Mouse (Mus musculus): ENCODE measurements around the gene Cpa5. TPM values are rescaled to one million over a fixed set of nuclear protein-coding genes. Genes with fewer than 3 reads are reported as not detected.

Cpa5 gene
- polyA plus RNA-seq, 1 experiment from 2014 or later, result not detected

DNA sequence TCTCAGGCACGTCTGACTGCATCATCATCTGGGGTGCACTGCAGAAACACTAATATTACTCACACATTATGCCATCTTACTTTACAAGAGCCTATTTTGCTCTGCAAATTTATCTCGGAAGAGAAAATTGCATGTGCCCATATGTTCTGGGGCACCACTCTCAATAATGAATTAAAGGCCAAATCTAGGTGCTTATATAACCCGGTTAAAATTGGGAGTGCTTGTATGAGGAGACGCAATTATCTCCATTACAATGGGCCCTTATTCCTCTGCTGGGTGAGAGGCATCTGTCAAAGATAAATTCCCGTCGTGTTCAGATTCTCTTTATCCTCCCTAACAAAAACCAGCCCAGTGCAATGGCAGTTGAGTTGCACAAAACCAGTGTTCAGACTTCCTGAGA is 54.0 kb downstream of the Cpa5 start:
- Histone ChIP-seq H3K4me2 (replicated peaks; ENCODE audit: low read depth) (no peak overlapping the region), H3K27me3 (replicated peaks; ENCODE audit: control insufficient read depth, insufficient read depth, low read length) (no peaks in the 10 kb centered on the region), H3K4me1 (replicated peaks; ENCODE audit: control insufficient read depth, insufficient read depth, low read length) (no peaks in the 10 kb centered on the region), H3K4me3 (ENCODE audit: low read depth, low read length) (no peak overlapping the region), H3K27ac (ENCODE audit: low read depth, low read length) (no peak overlapping the region), H3K9me3 (ENCODE audit: control insufficient read depth) (no peaks in the 10 kb centered on the region), H3K36me3 (ENCODE audit: control insufficient read depth, insufficient read depth) (no peaks in the 10 kb centered on the region), H3K9ac (ENCODE audit: low read depth, low read length) (no peak overlapping the region)
- TF ChIP-seq CTCF (IDR thresholded peaks at IDR 0.05; ENCODE audit: low read depth), result no peak
- no peak for ATAC-seq
- 68% methylated on average over 6 of the region's 6 CpGs for WGBS

DNA sequence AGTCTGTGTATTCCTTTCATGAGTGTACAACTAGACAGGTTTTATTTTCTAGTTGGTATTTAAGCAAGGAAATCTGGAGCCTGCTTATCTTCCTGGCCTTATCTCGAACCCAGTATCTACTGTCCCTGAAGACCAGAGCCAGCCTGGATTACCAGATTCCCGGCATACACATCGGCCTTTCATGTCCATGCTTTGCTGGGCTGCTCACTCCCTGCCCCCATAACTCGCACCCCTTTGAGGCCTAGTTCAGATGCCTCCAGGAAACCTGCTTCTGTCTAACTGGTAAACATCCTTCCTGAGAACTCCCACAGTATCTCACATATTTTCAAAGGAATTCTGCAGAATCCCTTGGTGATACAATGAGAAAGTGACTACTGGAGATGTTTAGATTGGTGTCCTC is 54.5 kb downstream of the Cpa5 start:
- Histone ChIP-seq H3K36me3 (ENCODE audit: control insufficient read depth, insufficient read depth) (no peaks in the 10 kb centered on the region), H3K9ac (ENCODE audit: low read depth, low read length) (no peak overlapping the region), H3K9me3 (ENCODE audit: control insufficient read depth) (no peaks in the 10 kb centered on the region), H3K27me3 (replicated peaks; ENCODE audit: control insufficient read depth, insufficient read depth, low read length) (no peaks in the 10 kb centered on the region), H3K27ac (ENCODE audit: low read depth, low read length) (no peak overlapping the region), H3K4me1 (replicated peaks; ENCODE audit: control insufficient read depth, insufficient read depth, low read length) (no peaks in the 10 kb centered on the region), H3K4me2 (replicated peaks; ENCODE audit: low read depth) (no peak overlapping the region), H3K4me3 (ENCODE audit: low read depth, low read length) (no peak overlapping the region)
- ATAC-seq, result no peak
- TF ChIP-seq CTCF (IDR thresholded peaks at IDR 0.05; ENCODE audit: low read depth), result no peak
- 26% methylated on average over 4 of the region's 4 CpGs for WGBS

DNA sequence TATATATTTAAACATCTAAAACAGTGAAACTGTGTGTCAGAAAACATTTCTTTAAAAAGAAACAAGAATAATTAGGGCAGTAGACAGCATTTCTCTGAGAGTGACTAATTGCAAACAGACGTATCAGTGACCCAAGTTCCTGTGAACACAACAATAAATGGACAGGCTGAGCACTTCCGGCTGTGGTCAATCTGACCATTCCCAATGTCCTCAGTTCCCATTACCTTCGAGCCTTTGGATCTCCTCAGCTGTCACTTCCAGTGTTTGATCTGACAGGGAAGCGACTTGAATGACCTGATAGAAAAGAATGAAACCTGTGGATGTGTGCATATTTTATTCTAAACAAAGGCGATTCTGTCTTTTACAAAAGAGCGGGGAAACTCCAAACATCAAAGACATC is 55.2 kb downstream of the Cpa5 start:
- no peak for TF ChIP-seq CTCF (IDR thresholded peaks at IDR 0.05; ENCODE audit: low read depth)
- WGBS, result 62% methylated on average over 6 of the region's 6 CpGs
- Histone ChIP-seq H3K9ac (ENCODE audit: low read depth, low read length) (no peak overlapping the region), H3K4me1 (replicated peaks; ENCODE audit: control insufficient read depth, insufficient read depth, low read length) (no peaks in the 10 kb centered on the region), H3K27me3 (replicated peaks; ENCODE audit: control insufficient read depth, insufficient read depth, low read length) (no peaks in the 10 kb centered on the region), H3K27ac (ENCODE audit: low read depth, low read length) (no peak overlapping the region), H3K4me2 (replicated peaks; ENCODE audit: low read depth) (no peak overlapping the region), H3K4me3 (ENCODE audit: low read depth, low read length) (no peak overlapping the region), H3K36me3 (ENCODE audit: control insufficient read depth, insufficient read depth) (no peaks in the 10 kb centered on the region), H3K9me3 (ENCODE audit: control insufficient read depth) (no peaks in the 10 kb centered on the region)
- ATAC-seq, result no peak

DNA sequence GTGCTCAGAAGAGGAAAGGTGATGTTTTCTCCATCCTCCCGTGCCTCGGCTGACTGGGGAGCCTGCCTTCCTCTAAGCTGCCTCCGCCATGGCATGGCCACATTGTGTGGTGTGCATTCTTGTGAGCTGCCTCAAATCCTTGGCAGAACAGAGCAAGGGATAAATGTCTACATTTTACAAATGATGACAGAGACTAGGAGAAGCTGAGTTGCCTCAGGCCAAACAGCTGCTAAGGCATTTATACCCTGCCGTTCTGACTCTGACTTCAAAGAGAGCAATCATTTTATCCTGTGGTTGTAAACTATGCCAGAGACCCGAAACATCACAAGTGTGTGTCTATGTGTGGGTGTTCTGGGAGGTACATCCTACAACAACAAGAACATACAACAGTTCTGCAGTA is 56.8 kb downstream of the Cpa5 start:
- Histone ChIP-seq H3K4me2 (replicated peaks; ENCODE audit: low read depth) (no peak overlapping the region), H3K9me3 (ENCODE audit: control insufficient read depth) (no peaks in the 10 kb centered on the region), H3K36me3 (ENCODE audit: control insufficient read depth, insufficient read depth) (no peaks in the 10 kb centered on the region), H3K4me3 (ENCODE audit: low read depth, low read length) (no peak overlapping the region), H3K27ac (ENCODE audit: low read depth, low read length) (no peak overlapping the region), H3K9ac (ENCODE audit: low read depth, low read length) (no peak overlapping the region), H3K4me1 (replicated peaks; ENCODE audit: control insufficient read depth, insufficient read depth, low read length) (no peaks in the 10 kb centered on the region), H3K27me3 (replicated peaks; ENCODE audit: control insufficient read depth, insufficient read depth, low read length) (no peaks in the 10 kb centered on the region)
- no peak for ATAC-seq
- WGBS, result 73% methylated on average over 5 of the region's 5 CpGs
- no peak for TF ChIP-seq CTCF (IDR thresholded peaks at IDR 0.05; ENCODE audit: low read depth)

DNA sequence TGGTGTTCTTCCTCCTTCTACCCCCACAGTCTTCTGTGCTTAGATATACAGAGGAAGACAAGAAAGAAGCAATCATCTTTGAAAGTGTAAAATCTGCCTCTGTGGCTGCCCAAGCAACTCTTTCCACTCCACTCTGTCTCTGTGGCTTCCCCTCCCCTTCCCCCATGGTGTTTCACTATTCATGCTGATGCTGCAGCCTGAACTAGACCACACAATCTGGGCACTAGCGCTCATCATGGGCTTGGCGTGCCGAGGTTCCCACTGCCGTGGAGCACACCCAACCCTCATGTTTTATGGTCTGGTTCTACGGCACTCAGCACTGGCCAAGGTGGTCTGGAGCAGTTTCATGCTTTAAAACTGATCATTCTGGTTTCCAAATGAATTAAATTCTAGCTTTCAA is 60.9 kb downstream of the Cpa5 start:
- H3K9me3 ChIP-seq (ENCODE audit: control insufficient read depth), result no peaks in the 10 kb centered on the region

DNA sequence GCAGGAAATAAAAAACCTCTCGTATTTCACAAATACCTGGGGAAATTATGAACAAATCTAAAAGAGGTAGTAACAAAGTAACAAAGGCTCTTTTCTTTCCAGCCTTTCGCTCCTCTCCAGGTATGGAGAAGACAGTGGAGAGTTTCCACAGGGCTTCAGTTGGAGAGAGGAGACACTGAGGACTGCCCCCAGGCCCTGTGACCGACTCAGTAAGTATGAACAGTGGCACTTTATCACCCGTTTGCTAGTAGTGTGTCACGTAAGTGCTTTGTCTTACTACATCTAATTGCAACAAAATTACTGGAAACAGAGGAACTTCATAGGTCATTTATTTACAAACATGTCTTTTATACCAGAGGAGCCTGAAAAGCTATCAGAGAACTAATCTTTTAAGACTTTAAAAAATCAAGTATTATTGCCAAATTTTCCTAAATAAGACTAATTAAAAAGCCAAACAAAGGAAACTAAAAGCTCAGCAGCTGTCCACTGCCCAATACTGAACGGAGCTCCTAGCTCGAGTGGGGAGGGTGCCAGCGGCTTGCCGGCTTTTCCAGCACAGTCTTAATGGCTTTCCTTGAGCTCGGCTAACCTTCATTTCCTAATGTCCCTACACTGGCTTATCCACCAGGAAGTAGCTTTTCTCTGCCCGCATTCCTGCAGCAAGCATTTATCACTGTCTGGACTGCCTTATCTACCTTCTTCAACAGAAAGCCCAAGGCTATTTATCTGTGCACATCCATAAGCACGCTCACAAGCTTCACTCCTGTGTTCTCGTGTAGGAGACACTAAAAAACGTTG is 63.2 kb downstream of the Cpa5 start:
- Histone ChIP-seq H3K4me1 (replicated peaks; ENCODE audit: control insufficient read depth, insufficient read depth, low read length) (0 out of 2 replicates have a peak, but pooled peaks cover 6% of the 10 kb centered on the region), H3K4me2 (replicated peaks; ENCODE audit: low read depth) (peak overlapping the region; percentile 58), H3K9ac (ENCODE audit: low read depth, low read length) (no peak overlapping the region), H3K9me3 (ENCODE audit: control insufficient read depth) (no peaks in the 10 kb centered on the region), H3K27me3 (replicated peaks; ENCODE audit: control insufficient read depth, insufficient read depth, low read length) (no peaks in the 10 kb centered on the region), H3K36me3 (ENCODE audit: control insufficient read depth, insufficient read depth) (no peaks in the 10 kb centered on the region), H3K4me3 (ENCODE audit: low read depth, low read length) (0 out of 2 replicates have a peak overlapping the region, but pooled peaks have one; percentile 11), H3K27ac (ENCODE audit: low read depth, low read length) (no peak overlapping the region)
- no peak for ATAC-seq
- WGBS, result 28% methylated on average over 14 of the region's 14 CpGs
- no peak for TF ChIP-seq CTCF (IDR thresholded peaks at IDR 0.05; ENCODE audit: low read depth)

More for the DNA sequence above, 60.9 kb downstream of the Cpa5 start:
- no peak overlapping the region for H3K27ac ChIP-seq (ENCODE audit: low read depth, low read length)
- H3K4me3 ChIP-seq (ENCODE audit: low read depth, low read length), result no peak overlapping the region
- no peaks in the 10 kb centered on the region for H3K36me3 ChIP-seq (ENCODE audit: control insufficient read depth, insufficient read depth)
- 0 out of 2 replicates have a peak, but pooled peaks cover 6% of the 10 kb centered on the region for H3K4me1 ChIP-seq (replicated peaks; ENCODE audit: control insufficient read depth, insufficient read depth, low read length)
- no peak for ATAC-seq
- H3K4me2 ChIP-seq (replicated peaks; ENCODE audit: low read depth), result no peak overlapping the region
- H3K27me3 ChIP-seq (replicated peaks; ENCODE audit: control insufficient read depth, insufficient read depth, low read length), result no peaks in the 10 kb centered on the region
- no peak for TF ChIP-seq CTCF (IDR thresholded peaks at IDR 0.05; ENCODE audit: low read depth)
- 72% methylated on average over 5 of the region's 5 CpGs for WGBS
- H3K9ac ChIP-seq (ENCODE audit: low read depth, low read length), result no peak overlapping the region

Data from intestine, postnatal 0 days (tissue).